Mouse (Mus musculus) layer of hippocampus, postnatal 25 days (tissue): ENCODE measurements around the gene Dlgap4. TPM values are rescaled to one million over a fixed set of nuclear protein-coding genes. Genes with fewer than 3 reads are reported as not detected.
A peak's percentile ranks its signal among the peaks of the same experiment; 100 is the strongest.

Source experiments
- DNase-seq, 2 experiments: peaks; one replicate each; pipeline ENCODE4 v3.0.0; 2022; ENCODE audit warnings: mixed read lengths in 2 of 2, low spot score in 1 of 2; ENCODE audit errors: extremely low spot score in 1 of 2
- total RNA-seq, 2 experiments: library from RNA; stranded (reverse); gene quantifications; 2 replicates each; pipeline ENCODE4 v1.2.3; 2021

Dlgap4 gene
- total RNA-seq = 100 to 1,000 TPM; 180 to 211 TPM

- peak in 1 of 2 experiments; percentile 49 for DNase-seq
Measured at GRCm38 (mm10) chr2:156613541-156614257, at the start of gene Dlgap4. Dlgap4 (plus strand) TSS chr2:156613705.

GRCm38 (mm10) chr2:156566512-156566911 is 47.0 kb upstream of the Dlgap4 start:
- DNase-seq = no peak

- no peak for DNase-seq
Measured at GRCm38 (mm10) chr2:156568647-156569046, 44.9 kb upstream of the Dlgap4 start.

- DNase-seq = no peak
Measured at GRCm38 (mm10) chr2:156569261-156569660, 44.2 kb upstream of the Dlgap4 start.

- DNase-seq = no peak
Measured at GRCm38 (mm10) chr2:156571521-156571920, 42.0 kb upstream of the Dlgap4 start.

GRCm38 (mm10) chr2:156576850-156577587 is 36.5 kb upstream of the Dlgap4 start:
- DNase-seq = no peak

- no peak for DNase-seq
Measured at GRCm38 (mm10) chr2:156580507-156580906, 33.0 kb upstream of the Dlgap4 start.

GRCm38 (mm10) chr2:156581244-156581643 is 32.3 kb upstream of the Dlgap4 start:
- DNase-seq = peak in 1 of 2 experiments; percentile 59

GRCm38 (mm10) chr2:156582887-156583286 is 30.6 kb upstream of the Dlgap4 start:
- DNase-seq = no peak

- DNase-seq = no peak
Measured at GRCm38 (mm10) chr2:156584154-156584796, 29.2 kb upstream of the Dlgap4 start.

GRCm38 (mm10) chr2:156584797-156585471 is 28.6 kb upstream of the Dlgap4 start:
- no peak for DNase-seq

- no peak for DNase-seq
Measured at GRCm38 (mm10) chr2:156589481-156589880, 24.0 kb upstream of the Dlgap4 start.

- DNase-seq = no peak
Measured at GRCm38 (mm10) chr2:156594987-156595490, 18.5 kb upstream of the Dlgap4 start.

- no peak for DNase-seq
Measured at GRCm38 (mm10) chr2:156602581-156602980, 10.9 kb upstream of the Dlgap4 start.

- no peak for DNase-seq
Measured at GRCm38 (mm10) chr2:156603671-156604070, 9.8 kb upstream of the Dlgap4 start.

GRCm38 (mm10) chr2:156605144-156605543 is 8.4 kb upstream of the Dlgap4 start:
- no peak for DNase-seq

- no peak for DNase-seq
Measured at GRCm38 (mm10) chr2:156605971-156606370, 7.5 kb upstream of the Dlgap4 start.

- peak; percentile 72 to 79 for DNase-seq
Measured at GRCm38 (mm10) chr2:156613081-156613540, 394 bp upstream of the Dlgap4 start.

- no peak for DNase-seq
Measured at GRCm38 (mm10) chr2:156614258-156614556, 702 bp downstream of the Dlgap4 start.
